Mouse (Mus musculus) embryonic facial prominence, embryonic 13.5 days (tissue): ENCODE measurements around the gene Zfp239. TPM values are rescaled to one million over a fixed set of nuclear protein-coding genes. Genes with fewer than 3 reads are reported as not detected.
A peak's percentile ranks its signal among the peaks of the same experiment; 100 is the strongest.

Experiments
- ATAC-seq: fragments of 200-750 bp; cut with Nextera tagmentation; 2 replicates; pipeline ENCODE4 v1.8.0; 2017; ENCODE audit warnings: low read depth; ENCODE audit not compliant: insufficient number of reproducible peaks, insufficient read depth, low FRiP score, low TSS enrichment
- H3K27ac ChIP-seq: fragments of 300-500 bp; sonication (generic); 2 replicates; pipeline ENCODE4 v1.5.1; 2015; ENCODE audit warnings: moderate library complexity, mild to moderate bottlenecking, inconsistent platforms
- H3K27me3 ChIP-seq: fragments of 300-500 bp; sonication (generic); 2 replicates; pipeline ENCODE4 v1.6.1; 2015; ENCODE audit warnings: mild to moderate bottlenecking, inconsistent platforms
- H3K36me3 ChIP-seq: fragments of 300-500 bp; sonication (generic); 2 replicates; pipeline ENCODE4 v1.6.1; 2015; ENCODE audit warnings: mild to moderate bottlenecking, inconsistent platforms
- H3K4me1 ChIP-seq: fragments of 300-500 bp; sonication (generic); 2 replicates; pipeline ENCODE4 v1.6.1; 2015; ENCODE audit warnings: inconsistent platforms
- H3K4me2 ChIP-seq: fragments of 300-500 bp; sonication (generic); 2 replicates; pipeline ENCODE4 v1.6.1; 2015; ENCODE audit warnings: moderate library complexity, mild to moderate bottlenecking, inconsistent platforms
- H3K4me3 ChIP-seq: fragments of 300-500 bp; sonication (generic); 2 replicates; pipeline ENCODE4 v1.5.1; 2015; ENCODE audit warnings: mild to moderate bottlenecking, inconsistent platforms
- H3K9ac ChIP-seq: fragments of 300-500 bp; sonication (generic); 2 replicates; pipeline ENCODE4 v1.6.1; 2015; ENCODE audit warnings: mild to moderate bottlenecking, inconsistent platforms
- H3K9me3 ChIP-seq: fragments of 300-500 bp; sonication (generic); 2 replicates; pipeline ENCODE4 v1.6.1; 2016; ENCODE audit warnings: inconsistent platforms
- WGBS: fragments of 180-500 bp; shearing (Covaris S2); methylation state at CpG from one replicate; pipeline ENCODE4 v1.1.7; 2015; ENCODE audit warnings: mixed read lengths; 5-methylcytosine and 5-hydroxymethylcytosine counted together
- polyA plus RNA-seq: library from polyadenylated mRNA; unstranded; fragments of >200 nt; fragmentation: Nextera tagmentation; extraction: Ambion mirVana; gene quantifications from 2 replicates; pipeline ENCODE4 v1.2.1, GENCODE M21; 2015

Gene Zfp239
- polyA plus RNA-seq, 1 experiment from 2014 or later: 15.5 TPM

GRCm38 (mm10) chr6:117900126-117901080 lies 38.5 kb downstream of the Zfp239 start, which contains the start of gene Hnrnpf:
Gene Hnrnpf (plus strand): TSS chr6:117900324.
- Histone ChIP-seq H3K36me3 (no peaks in the 10 kb centered on the region), H3K4me1 (peaks cover 4% of the 10 kb centered on the region; the same call in 1 of the 2 replicates), H3K4me3 (no peak within 1 kb of the TSS), H3K27ac (no peak within 1 kb of the TSS), H3K4me2 (no peak within 1 kb of the TSS), H3K27me3 (no peaks in the 10 kb centered on the region), H3K9me3 (no peaks in the 10 kb centered on the region), H3K9ac (no peak within 1 kb of the TSS)
- 74% methylated on average over 17 of the region's 17 CpGs for WGBS
- ATAC-seq: no peak

DNA sequence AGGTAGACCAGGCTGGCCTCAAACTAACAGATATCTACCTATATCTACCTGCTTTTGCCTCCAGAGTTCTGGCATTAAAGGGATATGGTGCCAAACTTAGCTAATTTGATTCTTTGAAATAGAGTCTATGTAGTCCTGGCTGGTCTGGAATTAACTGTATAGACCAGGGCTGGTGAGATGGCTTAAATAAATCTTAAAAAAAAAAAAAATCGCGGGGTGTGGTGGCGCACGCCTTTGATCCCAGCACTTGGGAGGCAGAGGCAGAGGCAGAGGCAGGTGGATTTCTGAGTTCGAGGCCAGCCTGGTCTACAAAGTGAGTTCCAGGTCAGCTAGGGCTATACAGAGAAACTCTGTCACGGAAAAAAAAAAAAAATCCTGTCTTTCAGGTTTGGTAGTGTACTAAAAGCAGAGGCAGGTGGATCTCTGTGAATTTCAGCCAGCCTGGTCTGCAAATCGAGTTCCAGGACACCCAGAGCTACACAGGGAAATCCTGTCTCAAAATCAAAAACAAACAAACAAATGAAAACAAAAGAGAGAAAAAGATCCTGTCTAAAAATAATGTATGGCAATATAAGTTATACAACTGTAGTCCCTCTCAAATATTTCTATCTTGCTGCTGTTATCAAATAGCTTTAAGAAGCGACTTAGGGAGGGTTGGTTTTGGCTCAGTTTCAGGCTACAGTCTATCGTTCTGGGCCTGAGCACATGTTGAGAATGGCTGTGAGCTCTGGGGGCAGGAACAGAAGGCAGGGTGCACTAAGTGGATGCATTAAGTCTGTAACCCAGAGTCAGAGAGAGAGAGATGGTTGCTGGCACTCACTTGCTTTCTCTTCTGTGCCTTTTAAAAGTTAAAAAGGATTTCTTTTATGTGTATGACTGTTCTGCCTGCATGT lies 39.9 kb downstream of the Zfp239 start:
- H3K36me3 ChIP-seq: no peaks in the 10 kb centered on the region
- no peaks in the 10 kb centered on the region for H3K9me3 ChIP-seq
- no peak overlapping the region for H3K9ac ChIP-seq
- H3K4me3 ChIP-seq: no peak overlapping the region
- H3K27ac ChIP-seq: no peak overlapping the region
- no peaks in the 10 kb centered on the region for H3K27me3 ChIP-seq
- WGBS: 70% methylated on average over 9 of the region's 9 CpGs
- H3K4me2 ChIP-seq: no peak overlapping the region
- H3K4me1 ChIP-seq: peaks cover 7% of the 10 kb centered on the region; the same call in 1 of the 2 replicates
- no peak for ATAC-seq

- ATAC-seq: no peak
- Histone ChIP-seq H3K4me1 (peaks cover 7% of the 10 kb centered on the region; the same call in 1 of the 2 replicates), H3K4me3 (no peak overlapping the region), H3K27me3 (no peaks in the 10 kb centered on the region), H3K4me2 (no peak overlapping the region), H3K9me3 (no peaks in the 10 kb centered on the region), H3K36me3 (no peaks in the 10 kb centered on the region), H3K9ac (no peak overlapping the region), H3K27ac (no peak overlapping the region)
- WGBS: 72% methylated on average over 4 of the region's 4 CpGs
Observed at GRCm38 (mm10) chr6:117902556-117902955, 40.7 kb downstream of the Zfp239 start.

DNA sequence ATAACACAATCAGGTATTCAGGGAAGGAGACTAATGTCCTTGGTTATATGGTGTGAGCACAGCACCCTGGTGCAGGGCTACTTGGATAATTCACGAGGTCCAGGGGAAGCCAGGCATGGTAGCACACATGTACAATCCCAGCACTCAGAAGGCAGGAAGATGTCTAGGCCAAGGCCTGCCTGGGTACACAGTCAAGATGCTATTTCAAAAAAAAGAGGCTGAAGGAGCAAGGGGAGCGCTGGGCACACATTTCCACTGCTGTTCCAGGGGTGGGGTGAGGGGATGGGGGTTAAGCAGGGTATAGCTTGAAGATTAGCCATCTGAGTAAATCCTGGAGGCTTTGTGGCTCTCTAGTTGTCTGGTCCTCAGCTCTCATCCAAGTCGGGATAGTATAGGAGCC lies 41.9 kb downstream of the Zfp239 start:
- WGBS: 87% methylated on average over 3 of the region's 3 CpGs
- no peaks in the 10 kb centered on the region for H3K27me3 ChIP-seq
- no peak overlapping the region for H3K4me2 ChIP-seq
- no peaks in the 10 kb centered on the region for H3K9me3 ChIP-seq
- 0 out of 2 replicates have a peak overlapping the region, but pooled peaks have one; percentile 6 for H3K9ac ChIP-seq
- peaks cover 12% of the 10 kb centered on the region for H3K4me1 ChIP-seq
- no peaks in the 10 kb centered on the region for H3K36me3 ChIP-seq
- H3K4me3 ChIP-seq: no peak overlapping the region
- H3K27ac ChIP-seq: no peak overlapping the region
- no peak for ATAC-seq

DNA sequence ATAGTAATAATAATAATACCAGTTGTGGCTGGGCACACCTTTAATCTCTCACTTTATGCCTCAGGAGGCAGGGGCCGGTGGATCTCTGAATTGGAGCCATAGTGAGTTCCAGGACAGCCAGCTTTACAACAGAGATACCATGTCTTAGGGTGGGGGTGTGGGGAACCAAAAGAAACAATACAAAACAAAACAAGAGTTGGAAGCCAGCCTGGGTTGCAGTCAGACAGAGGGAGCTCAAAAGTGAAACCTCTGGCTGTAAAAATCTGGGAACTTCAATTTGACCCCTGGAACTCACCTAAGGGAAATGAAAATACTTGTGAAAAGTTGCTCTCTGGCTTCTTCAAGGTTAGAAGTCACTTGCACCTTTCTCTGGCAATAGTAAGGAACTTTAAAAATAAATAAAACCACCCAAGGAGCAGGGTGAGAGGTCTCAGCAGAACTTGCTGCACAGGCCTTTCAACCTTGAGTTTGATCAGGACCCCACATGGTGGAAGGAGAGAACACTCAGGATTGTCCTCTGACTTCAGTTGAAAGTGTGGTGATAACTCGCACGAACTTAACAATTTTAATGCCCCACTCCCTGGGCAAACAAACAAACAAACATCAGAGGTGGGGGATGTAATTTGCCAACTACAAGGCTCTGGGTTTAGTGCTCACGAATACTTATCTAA lies 43.5 kb downstream of the Zfp239 start:
- no peaks in the 10 kb centered on the region for H3K36me3 ChIP-seq
- ATAC-seq: no peak
- H3K27me3 ChIP-seq: no peaks in the 10 kb centered on the region
- peak overlapping the region; percentile 99 for H3K4me3 ChIP-seq
- H3K9me3 ChIP-seq: no peaks in the 10 kb centered on the region
- H3K27ac ChIP-seq: peak overlapping the region; percentile 86
- WGBS: 26% methylated on average over 4 of the region's 4 CpGs
- H3K4me2 ChIP-seq: peak overlapping the region; percentile 70
- H3K9ac ChIP-seq: peak overlapping the region; percentile 75
- peaks cover 27% of the 10 kb centered on the region for H3K4me1 ChIP-seq

DNA sequence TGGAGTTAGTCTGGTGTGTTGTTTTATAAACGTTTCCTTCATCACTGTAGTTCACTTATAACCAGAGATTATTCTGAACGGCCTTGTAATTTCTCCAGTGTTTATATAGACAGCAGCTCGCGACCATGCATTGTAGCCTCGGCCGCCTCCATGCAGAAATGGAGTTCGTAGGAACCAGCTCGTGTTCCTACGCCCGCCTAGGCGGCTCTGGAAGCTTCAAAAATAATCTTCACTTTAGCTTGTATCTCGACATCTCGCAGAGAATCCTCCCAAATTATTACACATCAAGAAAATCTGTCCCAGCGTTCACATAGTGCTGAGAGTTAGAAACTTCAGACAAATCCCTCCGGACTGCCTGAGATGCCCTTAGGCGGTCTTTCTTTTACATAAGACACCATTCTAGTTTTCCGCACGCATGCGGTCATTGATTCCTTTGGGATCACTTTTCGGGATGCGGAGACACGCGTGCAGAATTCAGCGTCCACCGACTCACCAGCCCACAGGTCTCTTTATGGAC lies 44.2 kb downstream of the Zfp239 start:
- Histone ChIP-seq H3K4me1 (peaks cover 27% of the 10 kb centered on the region), H3K36me3 (no peaks in the 10 kb centered on the region), H3K4me2 (peak overlapping the region; percentile 70), H3K27me3 (no peaks in the 10 kb centered on the region), H3K9ac (peak overlapping the region; percentile 75), H3K4me3 (peak overlapping the region; percentile 99), H3K9me3 (no peaks in the 10 kb centered on the region), H3K27ac (peak overlapping the region; percentile 86)
- no peak for ATAC-seq
- under 1% methylated on average over 25 of the region's 25 CpGs for WGBS

DNA sequence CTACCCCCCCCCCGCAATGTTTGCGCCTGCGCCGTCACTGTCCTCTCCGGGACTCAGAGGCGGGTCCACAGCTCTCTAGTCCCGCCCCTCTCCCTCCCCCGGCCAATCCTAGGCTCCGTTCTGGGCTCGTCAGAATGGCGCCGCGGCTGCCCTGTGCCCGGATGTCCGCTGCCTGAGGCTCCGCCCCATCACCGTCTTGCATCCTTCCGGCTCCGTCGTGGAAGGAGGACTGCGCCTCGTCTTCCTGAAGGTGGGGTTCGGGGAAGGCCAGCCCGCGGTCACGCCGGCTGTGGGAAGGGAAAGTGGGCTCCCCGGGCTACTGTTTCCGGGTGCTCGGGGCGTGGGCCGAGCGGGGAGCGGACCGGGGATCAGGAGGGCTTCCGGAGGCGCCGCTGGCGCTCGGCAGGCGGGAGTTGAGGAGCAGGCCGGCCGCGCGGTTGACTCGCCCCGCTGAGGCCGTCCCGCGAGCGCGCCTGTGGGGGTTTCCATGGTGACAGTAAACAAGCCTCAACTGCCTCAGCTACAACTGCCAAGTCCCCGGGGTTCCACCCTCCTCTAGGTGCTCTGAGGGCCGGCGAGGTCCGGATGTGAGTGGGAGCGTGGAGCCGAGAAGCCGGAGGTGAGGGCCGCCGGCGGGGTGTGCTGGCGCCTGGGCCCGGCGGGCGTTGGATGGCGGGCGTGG lies 44.8 kb downstream of the Zfp239 start:
- peak overlapping the region; percentile 96 for H3K9ac ChIP-seq
- WGBS: under 1% methylated on average over 65 of the region's 68 CpGs
- ATAC-seq: peak; percentile 95
- peak overlapping the region; percentile 70 for H3K4me2 ChIP-seq
- H3K27me3 ChIP-seq: no peaks in the 10 kb centered on the region
- H3K36me3 ChIP-seq: no peaks in the 10 kb centered on the region
- peaks cover 27% of the 10 kb centered on the region for H3K4me1 ChIP-seq
- H3K9me3 ChIP-seq: no peaks in the 10 kb centered on the region
- peak overlapping the region; percentile 99 for H3K4me3 ChIP-seq
- H3K27ac ChIP-seq: peak overlapping the region; percentile 98

DNA sequence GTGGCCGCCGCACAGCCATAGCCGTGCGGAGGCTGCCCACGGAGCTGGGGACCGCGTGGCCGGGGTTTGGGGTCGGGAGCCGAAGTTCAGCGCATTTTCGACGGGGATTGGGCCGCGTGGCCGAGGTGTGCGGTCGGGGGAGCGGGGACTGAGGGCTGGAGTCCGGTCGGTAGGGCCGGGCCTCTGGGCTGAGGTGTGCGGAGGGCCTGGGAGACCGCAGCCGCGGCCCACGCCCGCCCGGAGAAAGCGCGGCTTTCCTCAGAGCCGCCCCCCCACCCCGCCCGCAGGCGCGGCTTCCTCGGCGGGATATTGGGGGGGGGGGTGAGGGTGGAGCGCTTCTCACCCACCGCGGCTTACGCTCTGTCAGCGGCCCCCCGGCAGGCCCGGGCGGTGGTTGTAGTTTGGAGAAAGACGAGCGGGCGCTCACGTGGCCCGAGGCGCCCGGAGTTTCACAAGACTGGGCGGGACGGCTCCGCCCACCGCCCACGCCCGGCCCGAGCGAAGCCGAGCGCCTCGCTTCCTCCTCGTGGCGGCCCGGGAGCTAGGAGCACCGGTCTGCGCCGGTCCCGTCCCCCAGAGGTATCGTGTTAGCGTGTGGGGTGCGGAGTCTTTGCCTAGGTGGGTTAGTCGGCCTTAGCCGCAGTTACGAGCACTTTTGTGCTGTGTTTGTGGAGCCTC lies 45.5 kb downstream of the Zfp239 start:
- ATAC-seq: peak; percentile 83
- H3K9me3 ChIP-seq: no peaks in the 10 kb centered on the region
- no peaks in the 10 kb centered on the region for H3K27me3 ChIP-seq
- H3K9ac ChIP-seq: peak overlapping the region; percentile 96
- WGBS: under 1% methylated on average over 65 of the region's 77 CpGs
- H3K36me3 ChIP-seq: no peaks in the 10 kb centered on the region
- H3K4me1 ChIP-seq: peaks cover 27% of the 10 kb centered on the region
- peak overlapping the region; percentile 70 for H3K4me2 ChIP-seq
- peak overlapping the region; percentile 98 for H3K27ac ChIP-seq
- peak overlapping the region; percentile 99 for H3K4me3 ChIP-seq

DNA sequence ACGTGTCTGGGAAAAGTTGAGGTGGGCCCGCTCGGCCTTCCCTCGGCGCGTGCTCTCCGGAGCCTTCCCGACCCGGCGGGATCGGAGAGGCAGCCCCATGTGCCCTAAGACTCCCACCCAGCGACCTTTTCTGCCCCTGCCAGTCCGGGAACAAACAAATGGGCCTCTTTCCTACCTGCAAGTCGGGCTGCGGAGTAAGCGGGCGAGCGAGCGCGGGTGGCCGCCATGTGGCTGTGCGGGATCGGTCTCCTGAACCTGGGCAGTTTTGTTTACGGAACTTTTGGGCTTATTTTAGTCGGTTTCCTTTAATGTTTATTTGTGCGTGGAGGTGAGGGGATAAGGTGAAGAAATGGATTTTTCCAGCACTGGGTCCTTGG lies 46.1 kb downstream of the Zfp239 start:
- Histone ChIP-seq H3K9ac (peak overlapping the region; percentile 96), H3K9me3 (no peaks in the 10 kb centered on the region), H3K36me3 (no peaks in the 10 kb centered on the region), H3K27me3 (no peaks in the 10 kb centered on the region), H3K27ac (peak overlapping the region; percentile 98), H3K4me2 (peak overlapping the region; percentile 70), H3K4me3 (peak overlapping the region; percentile 99), H3K4me1 (peaks cover 27% of the 10 kb centered on the region)
- 0% methylated on average over 26 of the region's 26 CpGs for WGBS
- no peak for ATAC-seq

- peaks cover 27% of the 10 kb centered on the region for H3K4me1 ChIP-seq
- WGBS: under 1% methylated on average over 14 of the region's 14 CpGs
- peak overlapping the region; percentile 99 for H3K4me3 ChIP-seq
- peak overlapping the region; percentile 96 for H3K9ac ChIP-seq
- H3K36me3 ChIP-seq: no peaks in the 10 kb centered on the region
- no peak for ATAC-seq
- H3K27me3 ChIP-seq: no peaks in the 10 kb centered on the region
- H3K4me2 ChIP-seq: peak overlapping the region; percentile 70
- no peak overlapping the region for H3K27ac ChIP-seq
- H3K9me3 ChIP-seq: no peaks in the 10 kb centered on the region
Observed at GRCm38 (mm10) chr6:117908424-117908900, 46.6 kb downstream of the Zfp239 start.
